Mouse (Mus musculus) lung, embryonic 15.5 days (tissue): ENCODE measurements at regions not wholly inside any gene's neighbourhood (a gene's known extent, or its start where the extent isn't known, plus 50 kb on each side); places are given as distances from the start of the nearest gene placed in this dataset.

Experiments
- ATAC-seq: fragments of 200-750 bp; cut with Nextera tagmentation; 2 replicates; pipeline ENCODE4 v1.8.0; 2017; ENCODE audit warnings: moderate number of reproducible peaks, borderline replicate concordance; ENCODE audit not compliant: low FRiP score, low TSS enrichment; ENCODE audit errors: extremely low read depth
- H3K27ac ChIP-seq: fragments of 300-500 bp; sonication (generic); 2 replicates; pipeline ENCODE4 v1.5.1; 2015; ENCODE audit warnings: moderate library complexity, mild to moderate bottlenecking, inconsistent platforms
- H3K27me3 ChIP-seq: fragments of 300-500 bp; sonication (generic); 2 replicates; pipeline ENCODE4 v1.6.1; 2015; ENCODE audit warnings: inconsistent platforms
- H3K36me3 ChIP-seq: fragments of 300-500 bp; sonication (generic); 2 replicates; pipeline ENCODE4 v1.6.1; 2015; ENCODE audit warnings: inconsistent platforms
- H3K4me1 ChIP-seq: fragments of 300-500 bp; sonication (generic); 2 replicates; pipeline ENCODE4 v1.6.1; 2015; ENCODE audit warnings: inconsistent platforms
- H3K4me2 ChIP-seq: fragments of 300-500 bp; sonication (generic); 2 replicates; pipeline ENCODE4 v1.6.1; 2015; ENCODE audit warnings: inconsistent platforms, mild to moderate bottlenecking, moderate library complexity
- H3K4me3 ChIP-seq: fragments of 300-500 bp; sonication (generic); 2 replicates; pipeline ENCODE4 v1.5.1; 2015; ENCODE audit warnings: mild to moderate bottlenecking, inconsistent platforms
- H3K9ac ChIP-seq: fragments of 300-500 bp; sonication (generic); 2 replicates; pipeline ENCODE4 v1.6.1; 2015; ENCODE audit warnings: inconsistent platforms
- H3K9me3 ChIP-seq: fragments of 300-500 bp; sonication (generic); 2 replicates; pipeline ENCODE4 v1.6.1; 2016; ENCODE audit warnings: inconsistent platforms
- WGBS: fragments of 180-500 bp; shearing (Covaris S2); methylation state at CpG from one replicate; pipeline ENCODE4 v1.1.7; 2015; 5-methylcytosine and 5-hydroxymethylcytosine counted together

DNA sequence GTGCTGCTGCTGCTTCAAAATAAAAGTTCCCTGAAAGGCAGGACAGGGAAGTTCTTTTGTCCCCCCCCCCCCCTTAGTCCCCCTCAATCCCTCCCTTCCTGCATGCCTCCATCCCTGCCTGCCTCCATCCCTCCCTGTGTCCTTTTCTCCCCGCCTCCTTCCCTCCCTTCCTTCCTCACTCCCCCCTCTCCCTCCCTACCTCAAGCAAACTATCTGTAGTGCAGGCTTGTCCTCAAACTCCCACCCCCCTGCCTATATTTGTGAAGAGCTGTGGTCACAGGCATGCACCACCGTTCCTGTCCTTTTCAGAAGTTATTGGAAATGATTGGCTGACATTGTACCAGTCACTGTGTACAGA lies 1127.1 kb upstream of the Gulo start:
- ATAC-seq: no peak
- H3K4me1 ChIP-seq: peaks cover 30% of the 10 kb centered on the region

GRCm38 (mm10) chr14:67135221-67136140 lies 1126.5 kb upstream of the Gulo start:
- Histone ChIP-seq H3K9ac (peak overlapping the region; percentile 3; the same call in 1 of the 2 replicates), H3K9me3 (no peaks in the 10 kb centered on the region), H3K36me3 (no peaks in the 10 kb centered on the region), H3K4me2 (peak overlapping the region; percentile 37), H3K4me3 (no peak overlapping the region), H3K27me3 (no peaks in the 10 kb centered on the region), H3K4me1 (peaks cover 30% of the 10 kb centered on the region), H3K27ac (peak overlapping the region; percentile 65)
- peak; percentile 93 for ATAC-seq
- WGBS: 23% methylated on average over 18 of the region's 18 CpGs

More for the DNA sequence above, 1127.1 kb upstream of the Gulo start:
- peak overlapping the region; percentile 65 for H3K27ac ChIP-seq
- 14% methylated on average over 2 of the region's 2 CpGs for WGBS
- H3K4me2 ChIP-seq: peak overlapping the region; percentile 37; the same call in 1 of the 2 replicates
- no peaks in the 10 kb centered on the region for H3K9me3 ChIP-seq
- no peak overlapping the region for H3K9ac ChIP-seq
- no peak overlapping the region for H3K4me3 ChIP-seq
- H3K36me3 ChIP-seq: no peaks in the 10 kb centered on the region
- H3K27me3 ChIP-seq: no peaks in the 10 kb centered on the region

DNA sequence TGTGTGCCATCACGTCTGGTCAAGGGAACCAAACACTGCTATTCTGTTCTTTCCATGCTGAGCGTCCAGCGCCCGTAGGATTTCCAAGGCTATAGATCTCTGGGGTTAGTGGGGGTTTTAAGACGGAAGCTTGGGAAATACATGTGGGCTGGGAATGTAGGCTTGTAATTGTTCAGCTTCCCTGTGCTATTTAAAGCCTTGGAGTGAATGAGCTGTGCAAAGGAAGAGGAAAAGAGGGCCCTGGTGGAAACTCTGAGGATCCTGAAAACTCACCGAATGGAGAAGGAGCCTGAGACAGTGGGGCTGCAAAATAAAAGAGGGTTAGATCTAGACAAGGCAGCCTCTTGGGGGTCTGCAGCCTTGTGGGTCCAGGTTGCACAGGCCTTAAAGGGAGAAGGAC lies 1124.2 kb upstream of the Gulo start:
- Histone ChIP-seq H3K27ac (peak overlapping the region; percentile 77), H3K9me3 (peaks cover 4% of the 10 kb centered on the region; the same call in 1 of the 2 replicates), H3K4me2 (0 out of 2 replicates have a peak overlapping the region, but pooled peaks have one; percentile 8), H3K9ac (no peak overlapping the region), H3K36me3 (no peaks in the 10 kb centered on the region), H3K4me1 (peaks cover 26% of the 10 kb centered on the region), H3K4me3 (no peak overlapping the region), H3K27me3 (no peaks in the 10 kb centered on the region)
- ATAC-seq: no peak
- WGBS: 65% methylated on average over 6 of the region's 6 CpGs

DNA sequence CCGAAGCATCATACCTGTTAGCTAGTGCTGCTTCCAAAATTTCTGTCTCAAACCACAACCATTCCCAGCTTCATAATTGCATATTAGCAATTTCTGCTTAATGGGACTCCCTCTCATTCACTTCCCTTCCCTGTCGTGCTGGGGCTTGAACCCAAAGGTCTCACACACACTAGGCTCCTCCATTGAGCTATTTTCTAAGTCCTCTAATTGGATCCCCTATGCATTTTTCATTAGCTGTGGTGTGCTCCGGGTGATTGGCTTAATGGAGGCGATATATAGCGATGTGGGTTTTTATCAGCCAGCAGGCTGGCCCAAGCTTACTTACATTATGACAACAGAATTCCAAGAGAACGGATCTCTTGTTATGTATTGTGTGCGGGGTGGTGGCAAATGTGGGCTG lies 1118.1 kb upstream of the Gulo start:
- WGBS: 82% methylated on average over 7 of the region's 7 CpGs
- Histone ChIP-seq H3K4me3 (no peak overlapping the region), H3K9ac (no peak overlapping the region), H3K4me1 (no peaks in the 10 kb centered on the region), H3K27me3 (no peaks in the 10 kb centered on the region), H3K27ac (no peak overlapping the region), H3K9me3 (peaks cover 4% of the 10 kb centered on the region; the same call in 1 of the 2 replicates), H3K36me3 (no peaks in the 10 kb centered on the region), H3K4me2 (no peak overlapping the region)
- no peak for ATAC-seq

DNA sequence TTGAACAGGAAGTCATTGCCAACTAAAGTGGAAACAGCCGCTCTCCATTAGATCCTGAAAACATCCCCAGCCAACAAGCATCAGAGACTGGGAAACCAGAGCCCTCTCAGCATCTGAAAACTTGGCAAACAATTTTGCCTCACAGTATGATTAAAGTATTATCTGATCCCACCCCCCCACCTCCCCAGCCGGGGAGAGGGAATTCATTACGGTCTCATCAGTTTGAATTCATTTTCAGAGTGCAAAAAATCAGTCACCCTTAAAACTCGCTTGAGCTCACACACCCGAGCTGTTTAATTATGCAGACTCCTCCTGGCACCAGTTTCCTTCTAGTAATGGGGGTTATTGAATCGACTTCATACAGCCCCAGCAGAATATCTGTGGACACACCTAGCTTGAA lies 1117.2 kb upstream of the Gulo start:
- H3K36me3 ChIP-seq: no peaks in the 10 kb centered on the region
- peaks cover 4% of the 10 kb centered on the region; the same call in 1 of the 2 replicates for H3K9me3 ChIP-seq
- no peak for ATAC-seq
- H3K9ac ChIP-seq: no peak overlapping the region
- H3K4me3 ChIP-seq: no peak overlapping the region
- no peak overlapping the region for H3K4me2 ChIP-seq
- no peaks in the 10 kb centered on the region for H3K27me3 ChIP-seq
- H3K4me1 ChIP-seq: no peaks in the 10 kb centered on the region
- 48% methylated on average over 6 of the region's 6 CpGs for WGBS
- H3K27ac ChIP-seq: no peak overlapping the region

DNA sequence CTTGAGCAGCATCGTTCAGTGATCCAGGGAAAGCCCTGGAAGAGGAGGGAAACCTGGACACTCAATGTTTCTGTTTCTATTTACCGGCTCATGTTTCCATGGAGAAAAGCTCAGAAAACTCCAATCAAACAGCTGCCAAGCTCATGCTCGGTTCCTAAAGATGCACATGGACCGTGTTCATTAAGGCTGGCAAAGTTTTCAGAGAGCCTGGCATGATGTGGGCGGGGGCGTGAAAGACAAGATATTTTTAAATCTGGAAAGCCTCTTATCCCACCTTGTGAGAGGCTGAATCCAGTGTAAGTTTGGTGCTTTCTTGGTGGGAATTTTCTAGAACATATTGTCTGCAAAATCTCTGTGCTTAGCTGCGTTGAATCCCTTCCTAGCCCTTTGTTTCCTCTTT lies 1114.3 kb upstream of the Gulo start:
- Histone ChIP-seq H3K4me2 (no peak overlapping the region), H3K36me3 (no peaks in the 10 kb centered on the region), H3K27ac (no peak overlapping the region), H3K27me3 (no peaks in the 10 kb centered on the region), H3K4me1 (no peaks in the 10 kb centered on the region), H3K9ac (no peak overlapping the region), H3K4me3 (no peak overlapping the region), H3K9me3 (no peaks in the 10 kb centered on the region)
- no peak for ATAC-seq
- 73% methylated on average over 7 of the region's 7 CpGs for WGBS
